Mouse (Mus musculus) limb, embryonic 15.5 days (tissue): ENCODE measurements around the gene Gfpt1. TPM values are rescaled to one million over a fixed set of nuclear protein-coding genes. Genes with fewer than 3 reads are reported as not detected.

Source experiments
- ATAC-seq: fragments of 200-750 bp; cut with Nextera tagmentation; 2 replicates; pipeline ENCODE4 v1.8.0; 2017; ENCODE audit warnings: low read depth, moderate TSS enrichment; ENCODE audit not compliant: insufficient number of reproducible peaks, low FRiP score, low TSS enrichment
- H3K27ac ChIP-seq: fragments of 300-500 bp; sonication (generic); 2 replicates; pipeline ENCODE4 v1.5.1; 2015; ENCODE audit warnings: moderate library complexity, mild to moderate bottlenecking, inconsistent platforms
- H3K27me3 ChIP-seq: fragments of 300-500 bp; sonication (generic); 2 replicates; pipeline ENCODE4 v1.6.1; 2015; ENCODE audit warnings: inconsistent platforms
- H3K36me3 ChIP-seq: fragments of 300-500 bp; sonication (generic); 2 replicates; pipeline ENCODE4 v1.6.1; 2015; ENCODE audit warnings: inconsistent platforms
- H3K4me1 ChIP-seq: fragments of 300-500 bp; sonication (generic); 2 replicates; pipeline ENCODE4 v1.6.1; 2015; ENCODE audit warnings: inconsistent platforms
- H3K4me2 ChIP-seq: fragments of 300-500 bp; sonication (generic); 2 replicates; pipeline ENCODE4 v1.6.1; 2015; ENCODE audit warnings: mild to moderate bottlenecking, inconsistent platforms
- H3K4me3 ChIP-seq: fragments of 300-500 bp; sonication (generic); 2 replicates; pipeline ENCODE4 v1.5.1; 2015; ENCODE audit warnings: mild to moderate bottlenecking, inconsistent platforms
- H3K9ac ChIP-seq: fragments of 300-500 bp; sonication (generic); 2 replicates; pipeline ENCODE4 v1.6.1; 2015; ENCODE audit warnings: inconsistent platforms
- H3K9me3 ChIP-seq: fragments of 300-500 bp; sonication (generic); 2 replicates; pipeline ENCODE4 v1.6.1; 2016; ENCODE audit warnings: inconsistent platforms
- WGBS: fragments of 180-500 bp; shearing (Covaris S2); methylation state at CpG from one replicate; pipeline ENCODE4 v1.1.7; 2015; 5-methylcytosine and 5-hydroxymethylcytosine counted together
- polyA plus RNA-seq: library from polyadenylated mRNA; unstranded; fragments of >200 nt; fragmentation: Nextera tagmentation; extraction: Ambion mirVana; gene quantifications from 2 replicates; pipeline ENCODE4 v1.2.1, GENCODE M21; 2015

Gfpt1 gene
- polyA plus RNA-seq, result 21.0 and 22.5 TPM in 2 replicates

- under 1% methylated on average over 68 of the region's 68 CpGs for WGBS
- Histone ChIP-seq H3K4me3 (peak within 1 kb of the TSS; percentile 94), H3K9me3 (no peaks in the 10 kb centered on the region), H3K4me2 (peak within 1 kb of the TSS; percentile 63), H3K9ac (peak within 1 kb of the TSS; percentile 96), H3K36me3 (peaks cover under 1% of the 10 kb centered on the region), H3K4me1 (peaks cover 15% of the 10 kb centered on the region), H3K27ac (peak within 1 kb of the TSS; percentile 100), H3K27me3 (no peaks in the 10 kb centered on the region)
- peak; percentile 98 for ATAC-seq
These were observed at the start of gene Gfpt1 for GRCm38 (mm10) chr6:87042337-87043130. TSS of gene Gfpt1 (plus strand) at chr6:87042846.

DNA sequence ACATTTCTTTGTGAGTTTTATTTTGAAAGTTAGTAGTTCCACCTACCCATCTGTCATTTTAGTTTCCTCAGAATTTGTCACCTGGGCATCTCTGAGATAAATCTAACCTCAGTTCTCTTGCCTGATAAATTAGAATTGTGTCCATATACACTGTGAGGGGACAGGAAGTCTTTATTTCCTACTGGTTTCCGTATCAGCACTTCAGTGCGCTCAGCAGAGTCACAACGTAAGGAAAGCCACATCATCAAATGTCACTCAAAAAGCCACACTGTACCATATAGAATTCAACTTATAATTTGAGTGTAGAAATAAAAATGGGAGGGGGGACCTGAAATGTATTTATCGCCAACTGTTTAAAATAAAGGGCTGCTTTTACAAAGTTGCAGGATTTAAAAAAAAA lies 48.4 kb upstream of the Gfpt1 start:
- no peak for ATAC-seq
- H3K36me3 ChIP-seq, result peaks cover 48% of the 10 kb centered on the region
- 78% methylated on average over 4 of the region's 4 CpGs for WGBS
- no peaks in the 10 kb centered on the region for H3K4me1 ChIP-seq
- no peak overlapping the region for H3K27ac ChIP-seq
- no peak overlapping the region for H3K4me2 ChIP-seq
- no peaks in the 10 kb centered on the region for H3K9me3 ChIP-seq
- H3K9ac ChIP-seq, result no peak overlapping the region
- no peak overlapping the region for H3K4me3 ChIP-seq
- no peaks in the 10 kb centered on the region for H3K27me3 ChIP-seq

- 85% methylated on average over 5 of the region's 5 CpGs for WGBS
- H3K9ac ChIP-seq, result no peak overlapping the region
- H3K27ac ChIP-seq, result no peak overlapping the region
These were observed 45.9 kb upstream of the Gfpt1 start for GRCm38 (mm10) chr6:86996629-86997307.

DNA sequence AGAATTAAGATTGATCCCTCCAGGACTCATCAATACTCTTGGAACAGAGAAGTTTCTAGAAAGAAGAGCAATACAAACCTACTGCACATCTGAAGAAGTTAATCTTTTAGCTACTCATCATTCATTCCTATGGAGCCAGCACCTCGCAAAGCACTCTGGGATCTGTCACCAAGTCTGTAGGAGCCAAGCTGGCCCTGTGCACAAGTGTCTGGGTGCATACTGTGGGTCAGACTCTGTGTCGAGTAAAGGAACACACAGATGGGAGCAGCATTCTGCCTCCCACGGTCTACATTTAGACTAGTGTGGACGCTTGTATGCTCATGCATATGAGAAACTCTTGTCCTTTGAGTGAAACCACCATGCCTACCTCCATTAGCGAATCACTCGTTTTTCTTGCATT lies 45.3 kb upstream of the Gfpt1 start:
- H3K4me1 ChIP-seq, result peaks cover 3% of the 10 kb centered on the region
- peaks cover 38% of the 10 kb centered on the region for H3K36me3 ChIP-seq
- H3K27me3 ChIP-seq, result no peaks in the 10 kb centered on the region
- no peak for ATAC-seq
- H3K4me3 ChIP-seq, result no peak overlapping the region
- H3K9ac ChIP-seq, result no peak overlapping the region
- H3K4me2 ChIP-seq, result no peak overlapping the region
- H3K9me3 ChIP-seq, result no peaks in the 10 kb centered on the region
- H3K27ac ChIP-seq, result no peak overlapping the region
- 92% methylated on average over 6 of the region's 6 CpGs for WGBS

More at GRCm38 (mm10) chr6:86996629-86997307, 45.9 kb upstream of the Gfpt1 start:
- no peak overlapping the region for H3K4me2 ChIP-seq
- peaks cover 38% of the 10 kb centered on the region for H3K36me3 ChIP-seq
- ATAC-seq, result no peak
- no peaks in the 10 kb centered on the region for H3K9me3 ChIP-seq
- no peaks in the 10 kb centered on the region for H3K27me3 ChIP-seq
- H3K4me1 ChIP-seq, result no peaks in the 10 kb centered on the region
- no peak overlapping the region for H3K4me3 ChIP-seq

- peaks cover 19% of the 10 kb centered on the region for H3K36me3 ChIP-seq
- H3K27me3 ChIP-seq, result no peaks in the 10 kb centered on the region
- no peak overlapping the region for H3K9ac ChIP-seq
- H3K27ac ChIP-seq, result peak overlapping the region; percentile 78
- H3K4me3 ChIP-seq, result no peak overlapping the region
- peaks cover 8% of the 10 kb centered on the region for H3K4me1 ChIP-seq
- WGBS, result 89% methylated on average over 6 of the region's 6 CpGs
- 0 out of 2 replicates have a peak, but pooled peaks have one; percentile 15 for ATAC-seq
- no peaks in the 10 kb centered on the region for H3K9me3 ChIP-seq
- H3K4me2 ChIP-seq, result no peak overlapping the region
These were observed 40.7 kb upstream of the Gfpt1 start for GRCm38 (mm10) chr6:87001995-87002394.

- H3K27ac ChIP-seq, result peak overlapping the region; percentile 78
- peak; percentile 38; the same call in 1 of the 2 replicates for ATAC-seq
- WGBS, result 40% methylated on average over 8 of the region's 8 CpGs
These were observed 40.1 kb upstream of the Gfpt1 start for GRCm38 (mm10) chr6:87002521-87003055.

DNA sequence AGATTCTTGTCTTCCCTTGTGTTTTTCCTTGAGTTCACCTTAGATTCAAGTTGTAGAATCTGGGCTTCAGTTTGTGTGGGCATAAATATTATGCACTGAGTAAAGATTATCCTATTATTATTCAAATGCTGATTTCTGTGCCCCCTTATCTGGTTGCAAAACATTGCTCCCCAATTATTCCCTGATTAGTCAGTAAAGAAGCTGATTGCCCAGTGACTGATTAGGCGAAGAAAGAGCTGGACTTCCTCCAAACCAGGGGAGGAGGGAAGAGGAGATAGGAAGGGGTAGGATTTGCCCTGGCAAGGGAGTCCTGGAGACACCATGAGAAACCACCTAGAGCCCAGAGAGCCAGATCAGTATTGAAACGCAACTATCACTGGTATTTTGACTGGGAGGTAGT lies 38.5 kb upstream of the Gfpt1 start:
- Histone ChIP-seq H3K4me3 (no peak overlapping the region), H3K4me1 (peaks cover 9% of the 10 kb centered on the region), H3K9ac (no peak overlapping the region), H3K9me3 (no peaks in the 10 kb centered on the region), H3K4me2 (no peak overlapping the region), H3K27ac (no peak overlapping the region), H3K27me3 (no peaks in the 10 kb centered on the region), H3K36me3 (no peaks in the 10 kb centered on the region)
- 80% methylated on average over 2 of the region's 2 CpGs for WGBS
- no peak for ATAC-seq

More at GRCm38 (mm10) chr6:87002521-87003055, 40.1 kb upstream of the Gfpt1 start:
- Histone ChIP-seq H3K9me3 (no peaks in the 10 kb centered on the region), H3K27me3 (no peaks in the 10 kb centered on the region), H3K4me1 (peaks cover 8% of the 10 kb centered on the region), H3K4me3 (no peak overlapping the region), H3K4me2 (no peak overlapping the region), H3K36me3 (peaks cover 13% of the 10 kb centered on the region), H3K9ac (no peak overlapping the region)

DNA sequence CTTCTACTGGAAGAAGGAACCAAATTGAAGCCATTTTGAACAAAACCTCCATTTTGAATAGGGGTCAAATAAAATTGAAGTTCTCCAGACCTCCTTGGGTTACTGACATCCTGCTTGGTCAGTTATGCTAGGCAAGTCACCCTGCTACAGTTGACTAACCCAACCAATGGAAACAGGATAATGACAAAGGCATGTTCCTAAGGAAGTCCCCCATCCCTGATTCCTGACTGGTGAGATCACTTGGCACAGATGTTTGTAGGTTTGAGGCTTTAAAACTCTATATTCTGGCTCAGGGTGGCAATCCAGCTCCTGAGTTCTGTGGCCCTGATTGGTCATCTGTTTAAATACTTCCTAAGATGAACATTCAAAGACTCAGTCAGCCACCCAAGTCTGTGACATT lies 37.1 kb upstream of the Gfpt1 start:
- H3K9ac ChIP-seq, result no peak overlapping the region
- H3K9me3 ChIP-seq, result no peaks in the 10 kb centered on the region
- no peak for ATAC-seq
- H3K4me3 ChIP-seq, result no peak overlapping the region
- H3K36me3 ChIP-seq, result no peaks in the 10 kb centered on the region
- peaks cover 18% of the 10 kb centered on the region for H3K4me1 ChIP-seq
- H3K27ac ChIP-seq, result no peak overlapping the region
- no peak overlapping the region for H3K4me2 ChIP-seq
- H3K27me3 ChIP-seq, result no peaks in the 10 kb centered on the region

DNA sequence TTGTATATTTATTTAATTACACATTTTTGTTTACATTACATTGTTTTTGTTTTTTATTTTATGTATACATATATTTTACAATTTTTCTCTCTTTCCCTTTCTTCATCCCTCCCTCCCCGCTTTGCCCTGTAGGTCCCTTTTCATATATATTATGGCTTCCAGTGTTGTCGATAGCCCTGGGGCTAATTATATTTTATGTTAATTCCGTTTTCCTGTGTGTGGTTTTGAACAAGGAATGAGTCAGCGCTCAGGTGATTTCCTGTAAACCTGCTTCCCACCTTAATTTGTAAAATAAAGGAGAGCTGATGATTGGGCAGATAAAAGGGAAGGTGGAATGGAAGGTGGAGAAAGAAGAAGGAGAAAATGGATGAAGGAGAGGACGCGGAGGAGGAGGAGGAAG lies 33.8 kb upstream of the Gfpt1 start, which contains the start of gene Nfu1:
Nfu1 (plus strand) TSS at position 350 of the 400 bp plus-strand sequence.
- peak within 1 kb of the TSS; percentile 86 for H3K27ac ChIP-seq
- H3K9me3 ChIP-seq, result no peaks in the 10 kb centered on the region
- no peaks in the 10 kb centered on the region for H3K27me3 ChIP-seq
- WGBS, result 64% methylated on average over 6 of the region's 6 CpGs
- H3K4me2 ChIP-seq, result peak within 1 kb of the TSS; percentile 55
- peak within 1 kb of the TSS; percentile 97 for H3K4me3 ChIP-seq
- H3K4me1 ChIP-seq, result peaks cover 14% of the 10 kb centered on the region
- H3K36me3 ChIP-seq, result peaks cover 12% of the 10 kb centered on the region
- peak within 1 kb of the TSS; percentile 93 for H3K9ac ChIP-seq
- ATAC-seq, result no peak

DNA sequence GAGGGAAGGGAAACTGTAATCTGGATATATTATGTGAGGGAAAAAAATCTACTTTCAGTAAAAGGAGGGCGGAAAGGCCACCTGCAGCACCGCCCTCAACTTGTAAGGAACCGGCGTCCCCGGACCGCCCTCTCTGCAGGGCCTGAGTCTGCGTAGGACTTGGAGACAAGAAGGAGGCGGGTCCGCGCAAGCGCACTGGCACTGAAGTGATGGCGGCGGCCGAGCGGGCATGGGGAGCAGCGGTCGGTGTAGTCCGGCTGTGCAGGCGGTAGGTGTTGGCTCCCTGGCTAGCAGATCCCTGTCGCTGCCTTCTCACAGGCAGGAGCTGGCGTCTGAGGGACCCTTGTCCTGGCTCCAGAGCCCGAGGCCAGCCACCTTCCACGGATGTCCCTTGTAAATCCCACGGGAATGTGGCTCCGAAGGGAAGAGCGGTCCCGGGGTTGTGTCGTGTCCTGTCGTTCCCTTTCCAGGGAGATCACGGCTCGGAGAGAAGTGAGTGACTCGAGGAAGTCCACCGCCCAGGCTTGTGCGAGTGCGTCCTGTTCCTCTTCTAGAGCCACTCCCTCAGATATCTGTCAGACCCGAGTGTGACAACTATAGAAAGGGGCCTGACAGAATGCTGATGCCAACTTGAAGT lies 32.8 kb upstream of the Gfpt1 start:
- H3K4me3 ChIP-seq, result peak overlapping the region; percentile 97
- H3K4me2 ChIP-seq, result peak overlapping the region; percentile 55
- peak overlapping the region; percentile 93 for H3K9ac ChIP-seq
- H3K4me1 ChIP-seq, result peaks cover 14% of the 10 kb centered on the region
- H3K27me3 ChIP-seq, result no peaks in the 10 kb centered on the region
- WGBS, result 0% methylated on average over 36 of the region's 36 CpGs
- ATAC-seq, result peak; percentile 91
- no peaks in the 10 kb centered on the region for H3K9me3 ChIP-seq
- H3K27ac ChIP-seq, result peak overlapping the region; percentile 86
- peaks cover 17% of the 10 kb centered on the region for H3K36me3 ChIP-seq

DNA sequence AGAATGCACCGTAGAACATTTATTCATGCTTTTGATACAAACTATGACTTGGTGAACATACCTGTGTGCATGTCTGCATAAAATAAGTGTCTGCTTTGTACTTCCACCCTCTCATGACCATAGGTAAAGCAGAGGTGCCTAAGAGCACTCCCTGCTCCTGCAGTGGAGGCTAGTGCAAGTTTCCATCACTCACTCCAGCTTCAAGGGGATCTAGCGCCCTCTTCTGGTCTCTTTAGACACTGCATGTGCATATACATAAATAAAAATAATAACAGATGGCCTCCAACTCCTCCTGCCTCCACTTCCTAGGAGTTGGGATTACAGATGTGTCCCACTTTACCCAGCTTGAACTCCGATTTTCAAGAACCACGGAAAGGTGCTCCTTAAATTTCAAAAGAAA lies 25.7 kb upstream of the Gfpt1 start:
- no peaks in the 10 kb centered on the region for H3K27me3 ChIP-seq
- H3K9me3 ChIP-seq, result no peaks in the 10 kb centered on the region
- no peak overlapping the region for H3K27ac ChIP-seq
- 54% methylated on average over 4 of the region's 4 CpGs for WGBS
- no peaks in the 10 kb centered on the region for H3K4me1 ChIP-seq
- no peak overlapping the region for H3K4me2 ChIP-seq
- no peak for ATAC-seq
- no peak overlapping the region for H3K4me3 ChIP-seq
- H3K36me3 ChIP-seq, result peaks cover 70% of the 10 kb centered on the region
- no peak overlapping the region for H3K9ac ChIP-seq
